Mouse (Mus musculus) adrenal gland, postnatal 14 days (tissue): ENCODE measurements around the gene Serac1. TPM values are rescaled to one million over a fixed set of nuclear protein-coding genes. Genes with fewer than 3 reads are reported as not detected.

Source experiments
- DNase-seq: peaks from one replicate; pipeline ENCODE4 v3.0.0; 2021; ENCODE audit warnings: mixed read lengths
- total RNA-seq: library from RNA; stranded (reverse); gene quantifications from 2 replicates; pipeline ENCODE4 v1.2.3, GENCODE M21; 2021

Serac1 gene
- total RNA-seq, 1 experiment from 2014 or later = 7.7 TPM

DNA sequence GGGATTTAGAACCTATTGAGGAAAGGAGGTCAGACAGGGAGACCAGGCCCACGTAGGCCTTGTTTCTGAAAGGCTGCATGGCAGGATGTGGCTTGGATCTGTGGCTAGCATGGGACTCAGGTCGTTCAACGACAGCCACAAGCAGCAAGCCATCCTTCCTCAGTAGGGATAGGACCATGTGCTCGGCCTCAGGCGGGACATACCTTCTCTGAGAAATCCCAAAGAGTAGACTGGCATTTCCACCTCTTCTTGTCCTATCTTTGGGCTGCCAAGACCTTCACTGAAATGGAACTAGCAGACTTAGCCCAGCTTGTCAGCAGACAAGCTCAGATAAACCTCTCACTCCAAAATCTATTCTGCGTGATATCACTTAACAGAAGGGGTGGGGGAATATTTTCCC, 75.9 kb downstream of the Serac1 start:
- no peak for DNase-seq

DNA sequence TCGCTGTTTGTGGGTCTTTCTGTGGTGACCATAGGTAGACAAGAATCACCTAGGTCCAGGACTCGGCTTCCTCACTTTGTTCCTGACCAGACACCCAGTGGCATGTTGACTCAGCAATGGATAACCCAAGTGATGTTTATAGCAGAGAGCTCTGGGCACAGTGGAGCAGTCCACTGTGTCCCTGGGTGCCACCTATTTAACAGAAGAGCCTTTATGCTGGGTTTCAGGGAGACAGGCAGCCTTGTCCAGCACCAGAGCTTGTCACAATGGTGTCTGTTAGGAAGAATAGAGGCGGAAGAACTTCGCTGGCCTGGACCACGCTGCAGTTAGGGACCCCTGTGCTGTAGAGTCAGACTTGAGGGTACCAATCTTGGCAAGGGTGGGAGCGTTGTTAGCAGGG, 77.0 kb downstream of the Serac1 start:
- DNase-seq = no peak

DNA sequence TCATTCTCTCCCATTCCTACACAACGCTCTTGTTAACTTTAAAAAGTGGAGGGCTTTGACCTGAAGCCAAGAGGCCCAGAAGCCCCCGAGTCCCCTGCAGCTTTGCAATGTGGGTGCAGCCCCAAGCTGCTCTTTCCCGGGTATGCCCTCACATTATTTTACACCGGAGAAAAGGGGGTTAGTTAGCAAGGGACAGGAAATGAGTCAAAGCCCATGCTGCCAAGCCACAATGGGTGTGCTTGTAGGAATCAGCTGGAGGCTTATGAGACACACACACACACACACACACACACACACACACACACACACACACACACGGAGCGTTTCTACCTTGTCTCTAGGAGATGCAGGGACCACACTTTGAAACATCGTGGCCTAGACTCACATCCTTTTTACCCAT, 77.7 kb downstream of the Serac1 start:
- no peak for DNase-seq

DNA sequence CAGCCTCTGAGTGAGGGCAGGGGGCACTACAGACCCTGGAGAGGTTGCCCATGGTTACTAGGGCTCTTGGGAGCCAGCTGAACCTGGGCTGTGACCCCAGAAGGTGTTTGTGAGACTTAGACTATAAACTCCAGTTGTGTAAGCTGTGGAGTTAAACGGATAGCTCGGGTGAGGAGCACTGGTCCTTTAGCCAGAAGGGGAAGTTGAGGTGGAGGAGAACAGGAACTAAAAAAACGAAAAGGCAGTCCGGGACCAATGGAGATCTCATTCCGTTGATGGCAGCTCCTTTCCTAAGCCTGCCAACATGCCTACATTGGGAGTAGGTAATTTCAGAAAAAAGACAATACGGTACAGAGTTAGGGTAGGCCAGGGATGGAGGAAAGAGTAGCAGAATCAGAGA, 78.2 kb downstream of the Serac1 start:
- no peak for DNase-seq

DNA sequence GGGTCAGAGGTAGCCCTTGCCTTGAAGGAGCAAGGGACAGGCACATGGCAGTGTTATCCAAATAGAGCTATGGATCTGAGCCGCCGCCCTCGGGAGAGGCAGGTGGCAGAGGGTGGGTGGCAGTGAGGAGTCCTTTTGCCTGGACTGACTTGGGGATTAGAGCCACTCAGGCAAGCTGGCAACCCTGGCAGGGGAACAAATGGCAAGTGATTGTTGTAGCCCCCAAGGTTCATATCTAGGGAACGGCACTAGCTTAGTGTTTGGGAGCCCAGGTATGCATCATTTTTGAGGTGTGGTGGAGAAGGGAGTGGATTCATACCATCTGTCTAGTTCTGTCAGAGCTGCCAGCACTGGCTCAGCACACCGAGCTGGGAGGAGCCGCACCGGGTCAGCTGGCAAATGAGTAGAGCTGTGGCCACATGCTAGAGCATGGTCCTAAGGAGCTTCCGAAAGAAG, 78.6 kb downstream of the Serac1 start:
- DNase-seq = peak; percentile 56

DNA sequence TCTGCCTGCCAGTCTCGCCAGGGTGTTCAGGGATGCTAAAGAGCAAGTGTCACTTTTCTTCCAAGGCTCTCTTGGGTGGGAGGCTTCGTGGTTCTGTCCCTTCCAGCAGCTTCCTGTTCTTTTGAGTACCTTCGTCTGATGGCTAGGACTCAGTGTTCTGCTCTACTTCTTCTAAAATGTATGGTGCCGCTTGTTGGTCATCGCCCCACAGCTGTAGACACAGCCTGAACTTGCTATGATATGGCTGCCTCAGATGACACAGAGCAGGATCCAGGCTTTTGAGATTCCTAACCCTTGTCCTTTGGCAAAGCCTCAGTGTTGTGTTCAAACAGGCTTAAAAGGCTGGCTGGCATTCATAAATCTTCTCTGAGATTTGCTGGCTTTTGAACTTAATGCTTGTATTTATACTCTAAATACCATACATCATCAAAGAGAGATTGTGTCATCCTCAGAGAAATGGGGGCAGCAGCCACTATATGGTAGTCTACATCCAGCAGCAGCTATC, 80.5 kb downstream of the Serac1 start:
- DNase-seq = no peak

DNA sequence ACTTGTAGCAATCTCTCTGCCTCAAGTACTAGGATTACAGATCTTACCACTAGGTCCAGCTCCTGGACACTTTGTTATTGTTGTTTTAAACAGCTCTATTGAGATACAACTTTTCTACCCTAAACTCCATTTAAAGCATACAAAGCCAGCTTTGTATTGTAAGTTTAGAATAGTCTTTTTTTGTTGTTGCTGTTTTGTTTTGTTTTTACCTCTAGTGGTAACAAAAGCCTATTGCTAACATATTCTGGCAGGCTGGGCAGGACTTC, 81.4 kb downstream of the Serac1 start:
- DNase-seq = no peak

DNA sequence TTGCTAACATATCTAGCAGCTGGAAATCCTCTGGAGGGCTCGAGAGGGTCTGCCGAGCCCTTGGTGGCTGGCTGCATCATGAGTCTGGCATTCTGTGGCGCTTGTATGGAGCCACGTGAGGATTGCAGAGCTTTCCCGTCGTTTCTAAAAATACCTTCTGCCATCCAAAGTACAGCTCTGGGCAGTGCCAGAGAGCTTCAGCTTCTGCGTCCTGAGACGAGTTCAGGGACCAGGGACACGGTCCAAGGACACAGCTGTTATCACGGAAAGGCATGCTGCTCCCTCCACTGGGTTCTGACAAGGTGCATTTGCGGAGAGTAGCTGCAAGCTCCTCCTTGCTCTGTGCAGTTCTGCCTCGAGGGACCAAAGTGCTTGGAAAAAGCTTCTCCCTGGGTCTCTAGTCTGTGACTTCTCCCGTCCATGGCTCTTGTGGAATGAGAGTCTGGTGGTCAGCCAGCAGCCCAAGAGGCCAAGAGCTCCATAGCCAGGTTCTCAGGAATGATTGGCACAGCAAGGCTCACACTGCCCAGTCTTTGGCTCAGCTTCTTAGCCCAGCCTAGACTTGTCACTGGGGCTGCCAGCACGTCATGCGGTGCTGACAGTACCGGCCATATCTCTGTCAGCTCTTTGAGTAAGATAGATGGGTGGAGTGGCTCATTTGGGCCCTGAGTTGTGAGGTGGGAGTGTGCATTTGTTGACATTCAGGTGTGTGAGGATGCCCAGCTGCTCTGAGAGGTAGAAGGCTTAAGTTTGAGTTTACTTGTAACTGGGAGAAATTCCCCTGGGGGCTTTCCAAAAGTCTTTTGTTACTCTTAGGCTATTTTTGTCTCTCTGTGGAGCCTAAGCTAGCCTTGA, 81.9 kb downstream of the Serac1 start:
- peak; percentile 80 for DNase-seq

DNA sequence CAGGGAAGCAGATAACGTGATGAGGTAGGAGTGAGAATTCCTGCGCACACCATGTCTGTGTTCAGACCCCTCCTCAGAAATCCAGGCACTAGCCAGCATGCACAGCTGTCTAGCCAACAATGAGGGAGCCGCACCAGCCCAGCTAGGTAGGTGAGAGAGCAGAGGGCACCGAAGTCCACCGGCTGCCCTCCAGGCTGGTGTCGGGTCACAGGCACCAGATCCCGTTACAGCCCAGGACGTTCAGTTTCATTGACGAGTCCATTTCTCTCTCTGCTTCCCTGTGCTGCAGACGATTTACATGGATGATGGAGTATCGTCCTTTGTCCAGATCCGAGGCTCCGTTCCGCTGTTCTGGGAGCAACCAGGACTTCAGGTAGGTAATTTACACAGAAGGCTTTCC, 83.0 kb downstream of the Serac1 start:
- DNase-seq = peak; percentile 44

DNA sequence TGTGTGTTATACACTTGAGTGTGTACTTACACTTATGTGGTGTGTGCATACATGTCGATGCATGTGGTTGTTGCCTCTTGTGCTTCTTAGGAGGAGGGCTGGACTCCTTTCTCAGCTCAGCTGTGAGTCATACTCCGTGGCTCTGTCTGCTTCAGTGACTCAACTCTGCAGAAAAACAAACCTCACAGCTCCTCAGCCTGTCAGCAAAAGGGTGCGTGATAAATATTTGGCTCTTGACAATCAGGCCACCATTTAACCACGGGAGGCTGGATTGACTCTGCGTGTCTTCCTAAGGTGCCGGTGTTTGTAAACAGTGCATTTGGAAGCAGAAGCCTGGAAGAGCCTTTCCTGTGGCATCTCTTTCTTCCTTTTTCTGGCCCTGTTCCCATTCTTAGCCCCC, 84.9 kb downstream of the Serac1 start:
- DNase-seq = peak; percentile 58

DNA sequence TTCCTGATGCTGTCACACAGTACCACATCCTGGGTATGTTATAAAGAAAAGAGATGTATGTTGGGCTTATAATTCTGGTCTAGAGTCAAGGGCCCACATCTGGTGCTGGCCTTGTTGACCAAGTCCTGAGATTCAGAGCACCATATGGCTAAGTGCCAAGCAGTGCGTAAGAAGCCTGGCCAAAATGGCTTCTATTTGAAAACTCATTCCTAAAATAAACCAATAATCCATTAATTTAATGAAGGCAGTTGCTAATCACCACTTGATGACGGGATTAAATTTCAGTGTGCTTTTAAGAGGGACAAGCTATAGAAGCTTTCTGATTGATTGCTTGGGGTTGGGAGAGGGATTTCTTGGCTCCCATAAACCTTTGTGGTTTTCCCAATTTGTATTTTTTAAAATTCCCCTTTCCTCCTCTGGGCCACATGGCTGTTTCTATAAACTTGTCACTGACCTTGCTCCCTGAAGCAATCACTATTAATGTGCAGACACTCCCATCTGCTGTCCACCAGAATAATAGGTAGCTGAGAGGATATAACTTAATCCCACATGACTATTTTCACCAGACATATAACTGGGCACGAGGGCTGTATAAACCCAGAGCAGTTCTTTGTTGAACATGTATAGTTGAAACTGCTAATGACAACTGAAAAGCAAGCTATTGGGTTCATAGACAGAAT, 85.8 kb downstream of the Serac1 start:
- DNase-seq = peak; percentile 8

DNA sequence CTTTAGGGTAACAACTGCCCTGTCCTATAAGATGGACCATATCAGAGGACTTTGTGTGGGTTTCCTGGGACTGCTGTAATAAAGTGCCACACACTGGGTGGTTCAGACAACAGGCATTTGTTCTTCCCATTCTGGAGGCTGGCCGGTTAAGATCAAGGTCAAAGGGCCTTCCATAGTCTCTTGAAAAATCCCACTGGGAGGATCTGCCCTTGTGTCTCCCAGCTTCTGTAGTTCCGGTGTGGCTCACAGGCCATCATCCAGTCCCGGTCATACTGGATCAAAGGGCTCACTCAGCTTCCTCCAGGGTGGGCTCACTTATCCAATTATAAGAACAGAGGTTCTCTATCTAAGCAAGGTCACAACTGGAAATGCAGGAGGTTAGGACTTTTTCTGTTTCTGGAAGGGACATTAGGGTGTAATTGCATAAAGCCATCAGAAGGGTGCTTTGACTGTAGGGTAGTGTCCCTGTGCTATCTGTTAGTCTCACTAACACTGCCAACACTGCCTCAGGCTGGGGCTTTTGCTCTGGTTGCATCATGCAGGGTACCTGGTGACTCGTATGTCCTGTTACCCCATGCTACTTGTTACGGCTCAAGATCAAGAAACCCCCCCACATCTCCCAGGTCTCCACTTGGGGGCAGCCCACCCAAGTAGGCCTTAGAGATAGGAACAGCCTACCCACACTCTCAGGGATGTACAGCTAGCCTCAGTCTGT, 86.5 kb downstream of the Serac1 start:
- peak; percentile 37 for DNase-seq

Other genes starting within 250 kb of the Serac1 start
- 48.4 and 49.2 TPM in 2 replicates for gene Snx9, start 238.4 kb downstream of the Serac1 start, total RNA-seq
- gene Synj2, start 138.5 kb downstream of the Serac1 start, total RNA-seq = 12.4 and 13.3 TPM in 2 replicates
- 90.4 and 97.5 TPM in 2 replicates for gene Gtf2h5, start within 50 bp of the Serac1 start, total RNA-seq
- gene Tulp4, start 26.7 kb upstream of the Serac1 start, total RNA-seq = 67.4 and 70.7 TPM in 2 replicates
- gene Tmem181a, start 177.1 kb upstream of the Serac1 start, total RNA-seq = 11.4 and 13.0 TPM in 2 replicates
- gene Dynlt1a, start 237.8 kb upstream of the Serac1 start, total RNA-seq = 3.8 and 5.3 TPM in 2 replicates